Mouse (Mus musculus) embryonic facial prominence, embryonic 14.5 days (tissue): ENCODE data around the gene Zfp143. TPM values are rescaled to one million over a fixed set of nuclear protein-coding genes. Genes with fewer than 3 reads are reported as not detected.

Experiments
- ATAC-seq: fragments of 200-750 bp; cut with Nextera tagmentation; 2 replicates; pipeline ENCODE4 v1.8.0; 2017; ENCODE audit warnings: low read depth, moderate number of reproducible peaks, moderate TSS enrichment
- DNase-seq: peaks from one replicate; pipeline ENCODE4 v3.0.0-alpha.2; 2015; ENCODE audit warnings: low spot score
- H3K27ac ChIP-seq: fragments of 300-500 bp; sonication (generic); replicated peaks from 2 replicates; pipeline ENCODE4 v1.5.1; 2014; ENCODE audit warnings: low read depth, mild to moderate bottlenecking, low read length, moderate library complexity
- H3K27me3 ChIP-seq: fragments of 300-500 bp; sonication (generic); replicated peaks from 2 replicates; pipeline ENCODE4 v1.6.1; 2014; ENCODE audit warnings: low read length; ENCODE audit not compliant: control insufficient read depth, insufficient read depth
- H3K36me3 ChIP-seq: fragments of 300-500 bp; sonication (generic); 2 replicates; pipeline ENCODE4 v1.6.1; 2014; ENCODE audit warnings: low read length, mixed read lengths; ENCODE audit not compliant: control insufficient read depth, insufficient read depth
- H3K4me1 ChIP-seq: fragments of 300-500 bp; sonication (generic); 2 replicates; pipeline ENCODE4 v1.6.1; 2014; ENCODE audit warnings: antibody characterized with exemption, low read length; ENCODE audit not compliant: control insufficient read depth, insufficient read depth
- H3K4me2 ChIP-seq: fragments of 300-500 bp; sonication (generic); 2 replicates; pipeline ENCODE4 v1.6.1; 2014; ENCODE audit warnings: low read depth, mild to moderate bottlenecking, low read length, moderate library complexity, mixed read lengths
- H3K4me3 ChIP-seq: fragments of 300-500 bp; sonication (generic); 2 replicates; pipeline ENCODE4 v1.5.1; 2014; ENCODE audit warnings: low read depth, mild to moderate bottlenecking, low read length
- H3K9ac ChIP-seq: fragments of 300-500 bp; sonication (generic); 2 replicates; pipeline ENCODE4 v1.6.1; 2014; ENCODE audit warnings: low read depth, mild to moderate bottlenecking, low read length, moderate library complexity, mixed read lengths
- H3K9me3 ChIP-seq: fragments of 300-500 bp; sonication (generic); 2 replicates; pipeline ENCODE4 v1.6.1; 2016; ENCODE audit warnings: low read length; ENCODE audit not compliant: control insufficient read depth
- WGBS: fragments of 180-500 bp; shearing (Covaris S2); extraction: QIAGEN DNeasy Blood & Tissue Kit; methylation state at CpG from one replicate; pipeline ENCODE4 v1.1.7; 2014; 5-methylcytosine and 5-hydroxymethylcytosine counted together
- polyA plus RNA-seq: library from polyadenylated mRNA; unstranded; fragments of >200 nt; fragmentation: Nextera tagmentation; extraction: Ambion mirVana; gene quantifications from 2 replicates; pipeline ENCODE4 v1.2.1, GENCODE M21; 2014

The Zfp143 gene
- polyA plus RNA-seq, 1 experiment from 2014 or later = 15.7 TPM

DNA sequence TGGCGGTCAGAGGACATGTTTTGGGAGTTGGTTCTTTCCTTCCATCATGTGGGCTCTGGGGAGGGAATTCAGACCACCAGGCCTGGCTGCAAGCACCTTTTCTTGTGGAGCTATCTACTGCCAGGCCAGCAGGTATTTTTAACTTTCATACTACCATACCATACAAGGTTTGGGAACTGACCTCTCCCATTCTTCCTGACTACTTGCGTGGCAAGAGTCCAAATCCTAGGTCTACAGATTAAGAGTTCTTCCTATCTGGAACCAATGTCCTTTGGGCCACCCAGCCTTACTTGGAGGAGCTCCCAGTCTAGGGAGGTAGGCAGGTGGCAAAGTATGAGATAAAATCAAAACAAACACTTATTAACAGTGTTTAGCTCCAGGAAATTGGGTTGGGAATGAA is 57.4 kb downstream of the Zfp143 start:
- no peak overlapping the region for H3K4me2 ChIP-seq
- ATAC-seq (no peak), DNase-seq (peak; percentile 3)
- H3K9ac ChIP-seq = no peak overlapping the region
- H3K9me3 ChIP-seq = no peaks in the 10 kb centered on the region
- 91% methylated on average over 2 of the region's 2 CpGs for WGBS
- H3K36me3 ChIP-seq = no peaks in the 10 kb centered on the region
- no peak overlapping the region for H3K4me3 ChIP-seq
- no peaks in the 10 kb centered on the region for H3K4me1 ChIP-seq
- no peak overlapping the region for H3K27ac ChIP-seq
- no peaks in the 10 kb centered on the region for H3K27me3 ChIP-seq

DNA sequence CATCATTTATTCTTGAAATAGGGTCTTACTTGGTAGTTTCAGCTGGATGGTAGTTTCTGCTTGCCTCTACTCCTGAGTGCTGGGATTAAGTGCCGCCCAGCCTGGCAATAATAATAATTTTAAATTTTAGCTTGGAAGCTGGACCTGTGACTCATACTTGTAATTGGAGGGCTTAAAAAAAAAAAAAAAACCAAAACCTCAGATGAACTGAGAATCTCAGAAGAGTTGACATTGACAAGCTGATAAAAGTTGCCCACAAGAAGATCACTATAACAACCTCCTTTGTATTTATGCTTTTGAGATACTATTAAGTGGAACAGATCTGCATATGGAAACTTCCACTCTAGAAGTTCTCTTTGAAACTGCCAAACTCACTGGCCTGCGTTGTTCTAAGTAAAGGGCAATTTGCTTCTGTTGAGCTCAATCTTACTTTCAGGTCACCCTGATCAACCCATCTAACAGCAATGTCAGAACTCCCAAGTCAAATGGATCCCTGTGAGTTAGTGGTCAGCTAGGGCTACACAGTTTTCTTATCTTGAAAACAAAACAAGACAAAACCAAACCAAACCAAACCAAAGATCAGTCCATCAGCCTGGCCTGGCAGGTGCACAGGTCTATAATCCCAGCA is 59.3 kb downstream of the Zfp143 start:
- 78% methylated on average over 2 of the region's 2 CpGs for WGBS
- Histone ChIP-seq H3K36me3 (no peaks in the 10 kb centered on the region), H3K9ac (no peak overlapping the region), H3K9me3 (no peaks in the 10 kb centered on the region), H3K4me3 (no peak overlapping the region), H3K4me2 (0 out of 2 replicates have a peak overlapping the region, but pooled peaks have one; percentile 86), H3K27ac (no peak overlapping the region), H3K4me1 (peaks cover 13% of the 10 kb centered on the region; the same call in 1 of the 2 replicates), H3K27me3 (no peaks in the 10 kb centered on the region)
- ATAC-seq (no peak), DNase-seq (no peak)

DNA sequence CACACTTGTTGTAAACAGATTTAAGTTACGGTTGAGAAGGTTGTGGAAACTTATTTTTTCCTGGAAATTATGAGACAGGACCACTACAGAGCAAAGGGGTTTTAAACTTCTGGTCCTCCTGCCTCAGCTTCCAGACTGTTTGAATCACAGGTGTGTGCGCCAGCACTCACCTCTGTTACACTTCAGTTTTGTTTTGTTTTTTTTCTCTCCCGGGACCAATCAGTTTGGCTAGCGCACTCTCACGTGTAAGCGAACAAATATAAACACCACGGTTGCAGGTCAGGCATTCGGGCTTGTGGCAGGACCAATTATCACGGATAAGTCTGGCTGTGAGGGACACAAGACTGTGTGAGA is 60.1 kb downstream of the Zfp143 start:
- peak overlapping the region; percentile 82 for H3K9ac ChIP-seq
- no peaks in the 10 kb centered on the region for H3K9me3 ChIP-seq
- DNase-seq (no peak), ATAC-seq (no peak; the same call in 1 of the 2 replicates)
- no peaks in the 10 kb centered on the region for H3K36me3 ChIP-seq
- H3K4me1 ChIP-seq = peaks cover 13% of the 10 kb centered on the region; the same call in 1 of the 2 replicates
- 2% methylated on average over 9 of the region's 9 CpGs for WGBS
- no peaks in the 10 kb centered on the region for H3K27me3 ChIP-seq
- peak overlapping the region; percentile 86 for H3K4me2 ChIP-seq
- peak overlapping the region; percentile 75 for H3K27ac ChIP-seq
- H3K4me3 ChIP-seq = peak overlapping the region; percentile 95

DNA sequence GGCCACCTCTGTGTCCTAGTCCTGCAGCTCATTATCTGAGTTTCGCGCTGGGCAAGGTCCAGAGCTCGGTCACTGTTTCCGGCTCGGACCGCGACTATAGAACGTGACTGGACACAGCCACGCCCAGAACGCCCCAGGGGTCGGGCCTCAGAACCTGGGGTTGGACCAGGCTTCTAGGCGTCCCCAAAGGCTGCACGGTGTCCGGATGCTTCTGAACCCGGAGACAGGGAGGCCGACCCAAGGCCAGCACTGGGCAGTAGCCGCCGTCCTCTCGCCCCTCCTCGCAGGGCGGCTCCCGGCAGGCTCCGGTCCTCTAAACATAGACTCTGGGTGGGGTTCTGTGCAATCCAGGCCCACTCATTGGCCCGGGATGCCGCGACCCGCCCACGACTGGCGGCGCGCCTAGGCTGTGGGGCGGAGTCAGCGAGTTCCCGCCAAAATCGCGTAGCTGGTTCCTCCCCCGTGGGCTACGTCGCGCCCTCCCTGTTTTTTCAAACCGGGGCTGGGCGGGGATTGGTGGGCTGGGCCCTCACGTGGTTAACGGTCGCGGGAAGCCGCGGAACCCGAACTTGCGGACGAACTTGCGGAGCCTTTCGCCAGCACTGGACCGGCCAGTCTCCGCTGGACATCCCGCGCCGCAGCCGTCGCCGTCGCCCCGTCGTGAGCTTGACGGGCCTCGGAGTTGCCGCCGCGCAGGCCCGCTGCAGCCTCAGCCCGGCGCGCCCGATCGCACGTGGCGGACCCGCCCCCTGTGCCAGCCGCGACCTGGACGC is 60.7 kb downstream of the Zfp143 start, which contains the start of gene Wee1:
Wee1 (plus strand) TSS at position 531 of the 773 bp plus-strand sequence.
- DNase-seq = peak; percentile 98
- ATAC-seq = peak; percentile 97
- WGBS = under 1% methylated on average over 40 of the region's 81 CpGs

GRCm38 (mm10) chr7:110122289-110122564 is 61.2 kb downstream of the Zfp143 start:
- WGBS = 1% methylated on average over 12 of the region's 27 CpGs
- H3K36me3 ChIP-seq = peaks cover 9% of the 10 kb centered on the region; the same call in 1 of the 2 replicates
- peak overlapping the region; percentile 93 for H3K27ac ChIP-seq
- H3K4me3 ChIP-seq = peak overlapping the region; percentile 95
- H3K4me1 ChIP-seq = peaks cover 13% of the 10 kb centered on the region; the same call in 1 of the 2 replicates
- H3K4me2 ChIP-seq = peak overlapping the region; percentile 86
- DNase-seq (no peak), ATAC-seq (no peak)
- no peaks in the 10 kb centered on the region for H3K27me3 ChIP-seq
- no peaks in the 10 kb centered on the region for H3K9me3 ChIP-seq
- H3K9ac ChIP-seq = peak overlapping the region; percentile 79

More for the DNA sequence above, 60.7 kb downstream of the Zfp143 start, which contains the start of gene Wee1:
- Histone ChIP-seq H3K9me3 (no peaks in the 10 kb centered on the region), H3K4me3 (peak within 1 kb of the TSS; percentile 95), H3K36me3 (peaks cover 5% of the 10 kb centered on the region; the same call in 1 of the 2 replicates), H3K4me2 (peak within 1 kb of the TSS; percentile 86), H3K4me1 (peaks cover 13% of the 10 kb centered on the region; the same call in 1 of the 2 replicates), H3K27me3 (no peaks in the 10 kb centered on the region), H3K27ac (peak within 1 kb of the TSS; percentile 93), H3K9ac (peak within 1 kb of the TSS; percentile 82)

DNA sequence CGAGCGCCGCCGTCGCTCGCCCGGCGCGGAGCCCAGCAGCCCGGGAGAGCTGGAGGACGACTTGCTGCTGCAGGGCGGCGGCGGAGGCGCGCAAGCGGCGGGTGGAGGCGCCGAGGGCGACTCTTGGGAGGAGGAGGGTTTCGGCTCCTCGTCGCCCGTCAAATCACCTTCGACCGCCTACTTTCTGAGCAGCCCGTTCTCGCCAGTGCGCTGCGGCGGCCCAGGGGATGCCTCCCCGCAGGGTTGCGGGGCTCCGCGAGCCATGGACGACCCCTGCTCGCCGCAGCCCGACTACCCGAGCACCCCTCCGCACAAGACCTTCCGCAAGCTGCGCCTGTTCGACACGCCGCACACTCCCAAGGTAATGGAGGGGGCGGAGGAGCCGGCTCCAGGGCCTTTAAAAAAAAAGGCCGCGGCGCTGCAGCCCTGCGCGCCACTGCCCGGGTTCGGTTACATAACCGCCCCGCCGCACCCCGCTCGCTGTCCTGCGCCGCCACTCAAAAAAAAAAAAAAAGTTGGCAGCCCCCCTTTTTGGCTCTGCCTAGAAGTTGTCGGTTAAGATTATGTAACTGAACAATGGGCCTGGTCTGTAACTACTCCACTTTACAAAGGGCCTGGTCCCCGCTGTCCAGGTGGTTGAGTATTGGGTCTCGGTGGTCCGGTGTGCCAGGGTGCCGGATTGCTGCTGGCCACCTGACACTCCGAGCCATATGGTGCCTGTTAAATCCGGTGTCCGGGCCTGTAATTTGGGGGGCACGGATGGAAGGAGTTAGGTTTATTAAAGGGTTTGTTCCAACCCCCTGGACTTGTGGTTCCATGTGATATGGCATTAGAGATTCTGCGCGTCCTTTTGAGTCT is 61.8 kb downstream of the Zfp143 start:
- 0% methylated on average over 32 of the region's 74 CpGs for WGBS
- H3K27me3 ChIP-seq = no peaks in the 10 kb centered on the region
- peaks cover 14% of the 10 kb centered on the region for H3K36me3 ChIP-seq
- peak overlapping the region; percentile 86 for H3K4me2 ChIP-seq
- peaks cover 13% of the 10 kb centered on the region; the same call in 1 of the 2 replicates for H3K4me1 ChIP-seq
- peak overlapping the region; percentile 95 for H3K4me3 ChIP-seq
- peak; percentile 81 for DNase-seq
- peak; percentile 12 for ATAC-seq
- H3K9ac ChIP-seq = peak overlapping the region; percentile 79
- H3K9me3 ChIP-seq = no peaks in the 10 kb centered on the region
- peak overlapping the region; percentile 93 for H3K27ac ChIP-seq

- 47% methylated on average over 12 of the region's 12 CpGs for WGBS
- H3K27ac ChIP-seq = 0 out of 2 replicates have a peak overlapping the region, but pooled peaks have one; percentile 93
- ATAC-seq (no peak), DNase-seq (peak; percentile 18)
- peaks cover 25% of the 10 kb centered on the region for H3K36me3 ChIP-seq
- peak overlapping the region; percentile 95 for H3K4me3 ChIP-seq
- H3K4me1 ChIP-seq = peaks cover 13% of the 10 kb centered on the region; the same call in 1 of the 2 replicates
- H3K9me3 ChIP-seq = no peaks in the 10 kb centered on the region
- H3K9ac ChIP-seq = peak overlapping the region; percentile 79
- H3K27me3 ChIP-seq = no peaks in the 10 kb centered on the region
- H3K4me2 ChIP-seq = peak overlapping the region; percentile 86
Observed at GRCm38 (mm10) chr7:110123844-110124555, 63.0 kb downstream of the Zfp143 start.

DNA sequence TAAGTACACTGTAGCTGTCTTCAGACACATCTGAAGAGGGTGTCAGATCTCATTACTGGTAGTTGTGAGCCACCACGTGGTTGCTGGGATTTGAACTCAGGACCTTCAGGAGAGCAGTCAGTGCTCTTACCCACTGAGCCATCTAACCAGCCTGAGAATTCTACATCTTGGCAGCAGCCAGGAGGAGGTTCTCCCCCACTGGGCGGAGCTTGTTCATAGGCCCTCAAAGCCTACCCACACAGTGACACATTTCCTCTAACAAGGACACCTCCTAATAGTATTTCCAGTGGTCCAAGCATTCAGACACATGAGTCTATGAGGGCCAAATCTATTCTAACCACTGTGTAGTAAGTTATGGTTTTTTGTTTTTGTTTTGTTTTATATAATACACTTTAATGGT is 67.5 kb downstream of the Zfp143 start:
- Histone ChIP-seq H3K36me3 (peaks cover 62% of the 10 kb centered on the region), H3K4me1 (peaks cover 13% of the 10 kb centered on the region; the same call in 1 of the 2 replicates), H3K27me3 (no peaks in the 10 kb centered on the region), H3K4me3 (no peak overlapping the region), H3K27ac (no peak overlapping the region), H3K9ac (no peak overlapping the region), H3K9me3 (no peaks in the 10 kb centered on the region), H3K4me2 (no peak overlapping the region)
- no peak for ATAC-seq
- no peak for DNase-seq
- WGBS = 80% methylated on average over 2 of the region's 2 CpGs
